Mouse (Mus musculus) forebrain, embryonic 12.5 days (tissue): Measurements from ENCODE around the gene E330009J07Rik. TPM values are rescaled to one million over a fixed set of nuclear protein-coding genes. Genes with fewer than 3 reads are reported as not detected.
A peak's percentile ranks its signal among the peaks of the same experiment; 100 is the strongest.

Source experiments
- ATAC-seq: fragments of 200-750 bp; cut with Nextera tagmentation; 2 replicates; pipeline ENCODE4 v1.8.0; 2017; ENCODE audit warnings: moderate TSS enrichment; ENCODE audit not compliant: low FRiP score
- H3K27ac ChIP-seq: fragments of 300-500 bp; sonication (generic); 2 replicates; pipeline ENCODE4 v1.5.1; 2016; ENCODE audit warnings: mild to moderate bottlenecking
- H3K27me3 ChIP-seq: fragments of 300-500 bp; sonication (generic); 2 replicates; pipeline ENCODE4 v1.6.1; 2016; ENCODE audit warnings: mild to moderate bottlenecking
- H3K36me3 ChIP-seq: fragments of 300-500 bp; sonication (generic); replicated peaks from 2 replicates; pipeline ENCODE4 v1.6.1; 2016; ENCODE audit warnings: mild to moderate bottlenecking
- H3K4me1 ChIP-seq: fragments of 300-500 bp; sonication (generic); 2 replicates; pipeline ENCODE4 v1.6.1; 2016
- H3K4me2 ChIP-seq: fragments of 300-500 bp; sonication (generic); 2 replicates; pipeline ENCODE4 v1.6.1; 2016; ENCODE audit warnings: mild to moderate bottlenecking, moderate library complexity
- H3K4me3 ChIP-seq: fragments of 300-500 bp; sonication (generic); replicated peaks from 2 replicates; pipeline ENCODE4 v1.5.1; 2016; ENCODE audit warnings: mild to moderate bottlenecking
- H3K9ac ChIP-seq: fragments of 300-500 bp; sonication (generic); 2 replicates; pipeline ENCODE4 v1.6.1; 2016; ENCODE audit warnings: mild to moderate bottlenecking
- H3K9me3 ChIP-seq: fragments of 300-500 bp; sonication (generic); 2 replicates; pipeline ENCODE4 v1.6.1; 2016
- whole genome bisulfite sequencing: fragments of 180-500 bp; shearing (Covaris S2); methylation state at CpG from one replicate; pipeline ENCODE4 v1.1.7; 2016; 5-methylcytosine and 5-hydroxymethylcytosine counted together
- polyA plus RNA-seq: library from polyadenylated mRNA; unstranded; fragments of >200 nt; fragmentation: Nextera tagmentation; extraction: Ambion mirVana; gene quantifications from 2 replicates; pipeline ENCODE4 v1.2.1, GENCODE M21; 2016

E330009J07Rik gene
- 25.8 and 28.4 TPM in 2 replicates for polyA plus RNA-seq

- peak; percentile 94 for ATAC-seq
- no peaks in the 10 kb centered on the region for H3K9me3 ChIP-seq
- peaks cover 16% of the 10 kb centered on the region for H3K27me3 ChIP-seq
- under 1% methylated on average over 38 of the region's 38 CpGs for WGBS
- peak within 1 kb of the TSS; percentile 89 for H3K27ac ChIP-seq
- H3K4me3 ChIP-seq: peak within 1 kb of the TSS; percentile 88
- H3K36me3 ChIP-seq: no peaks in the 10 kb centered on the region
- H3K4me2 ChIP-seq: peak within 1 kb of the TSS; percentile 82
- H3K9ac ChIP-seq: peak within 1 kb of the TSS; percentile 86
- H3K4me1 ChIP-seq: peaks cover 20% of the 10 kb centered on the region
These were observed at the start of gene E330009J07Rik for GRCm38 (mm10) chr6:40436047-40436483. Gene E330009J07Rik, minus strand, starts transcription at chr6:40436135.

GRCm38 (mm10) chr6:40482318-40482717 lies 46.4 kb upstream of the E330009J07Rik start:
- ATAC-seq: no peak
- peaks cover 59% of the 10 kb centered on the region for H3K36me3 ChIP-seq
- no peak overlapping the region for H3K4me3 ChIP-seq
- no peak overlapping the region for H3K9ac ChIP-seq
- H3K9me3 ChIP-seq: no peaks in the 10 kb centered on the region
- 96% methylated on average over 5 of the region's 5 CpGs for WGBS
- H3K4me1 ChIP-seq: no peaks in the 10 kb centered on the region
- H3K27ac ChIP-seq: no peak overlapping the region
- H3K4me2 ChIP-seq: no peak overlapping the region
- H3K27me3 ChIP-seq: no peaks in the 10 kb centered on the region

GRCm38 (mm10) chr6:40479705-40480104 lies 43.8 kb upstream of the E330009J07Rik start:
- Histone ChIP-seq H3K27ac (no peak overlapping the region), H3K9me3 (no peaks in the 10 kb centered on the region), H3K4me1 (no peaks in the 10 kb centered on the region), H3K9ac (no peak overlapping the region), H3K4me3 (no peak overlapping the region), H3K4me2 (no peak overlapping the region), H3K27me3 (no peaks in the 10 kb centered on the region), H3K36me3 (peaks cover 66% of the 10 kb centered on the region)
- WGBS: 84% methylated on average over 1 of the region's 1 CpGs
- ATAC-seq: no peak

- H3K27ac ChIP-seq: no peak overlapping the region
- WGBS: 93% methylated on average over 4 of the region's 4 CpGs
- H3K9me3 ChIP-seq: no peaks in the 10 kb centered on the region
- H3K9ac ChIP-seq: no peak overlapping the region
- no peak overlapping the region for H3K4me2 ChIP-seq
- no peaks in the 10 kb centered on the region for H3K27me3 ChIP-seq
- no peak overlapping the region for H3K4me3 ChIP-seq
- H3K4me1 ChIP-seq: peaks cover 7% of the 10 kb centered on the region
- H3K36me3 ChIP-seq: peaks cover 50% of the 10 kb centered on the region
- ATAC-seq: no peak
These were observed 40.2 kb upstream of the E330009J07Rik start for GRCm38 (mm10) chr6:40476132-40476531.

DNA sequence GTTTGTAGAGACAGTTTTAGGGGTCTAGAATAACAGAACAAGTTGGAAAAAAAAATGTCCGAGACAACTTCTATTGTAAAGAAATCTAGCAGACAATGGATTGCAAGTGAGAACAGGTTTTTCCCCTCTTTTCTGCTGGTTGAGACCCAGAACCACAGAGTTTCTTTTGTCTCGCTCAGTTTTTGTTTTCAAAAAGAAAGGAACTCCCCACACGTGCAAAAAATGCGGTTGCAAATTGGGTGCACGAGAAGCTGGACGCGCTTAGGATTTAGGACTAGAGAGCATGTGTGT lies 35.7 kb upstream of the E330009J07Rik start:
- Histone ChIP-seq H3K4me1 (peaks cover 7% of the 10 kb centered on the region), H3K36me3 (peaks cover 31% of the 10 kb centered on the region), H3K9me3 (no peaks in the 10 kb centered on the region), H3K9ac (peak overlapping the region; percentile 87), H3K4me2 (peak overlapping the region; percentile 68), H3K27me3 (no peaks in the 10 kb centered on the region), H3K27ac (peak overlapping the region; percentile 98), H3K4me3 (peak overlapping the region; percentile 76)
- ATAC-seq: peak; percentile 25; the same call in 1 of the 2 replicates
- 2% methylated on average over 7 of the region's 7 CpGs for WGBS

GRCm38 (mm10) chr6:40470916-40471719 lies 35.2 kb upstream of the E330009J07Rik start, which contains the start of gene Ssbp1:
Gene Ssbp1, plus strand, starts transcription at chr6:40471352.
- no peaks in the 10 kb centered on the region for H3K9me3 ChIP-seq
- H3K36me3 ChIP-seq: peaks cover 27% of the 10 kb centered on the region
- no peaks in the 10 kb centered on the region for H3K27me3 ChIP-seq
- under 1% methylated on average over 54 of the region's 54 CpGs for WGBS
- peaks cover 7% of the 10 kb centered on the region for H3K4me1 ChIP-seq
- peak within 1 kb of the TSS; percentile 87 for H3K9ac ChIP-seq
- peak within 1 kb of the TSS; percentile 98 for H3K27ac ChIP-seq
- peak; percentile 97 for ATAC-seq
- peak within 1 kb of the TSS; percentile 76 for H3K4me3 ChIP-seq
- H3K4me2 ChIP-seq: peak within 1 kb of the TSS; percentile 68

- H3K4me1 ChIP-seq: no peaks in the 10 kb centered on the region
- ATAC-seq: no peak
- no peak overlapping the region for H3K4me3 ChIP-seq
- no peaks in the 10 kb centered on the region; the same call in 1 of the 2 replicates for H3K27me3 ChIP-seq
- WGBS: 51% methylated on average over 6 of the region's 6 CpGs
- H3K4me2 ChIP-seq: no peak overlapping the region
- no peaks in the 10 kb centered on the region for H3K9me3 ChIP-seq
- no peak overlapping the region for H3K9ac ChIP-seq
- no peak overlapping the region for H3K27ac ChIP-seq
- no peaks in the 10 kb centered on the region for H3K36me3 ChIP-seq
These were observed 29.8 kb upstream of the E330009J07Rik start for GRCm38 (mm10) chr6:40465710-40466109.

GRCm38 (mm10) chr6:40454436-40455041 lies 18.6 kb upstream of the E330009J07Rik start:
- Histone ChIP-seq H3K9ac (no peak overlapping the region), H3K36me3 (no peaks in the 10 kb centered on the region), H3K27me3 (no peaks in the 10 kb centered on the region), H3K27ac (no peak overlapping the region), H3K4me3 (no peak overlapping the region), H3K4me2 (no peak overlapping the region), H3K4me1 (no peaks in the 10 kb centered on the region), H3K9me3 (no peaks in the 10 kb centered on the region)
- no peak for ATAC-seq
- WGBS: 20% methylated on average over 7 of the region's 7 CpGs

- no peaks in the 10 kb centered on the region for H3K4me1 ChIP-seq
- H3K4me3 ChIP-seq: no peak overlapping the region
- H3K4me2 ChIP-seq: no peak overlapping the region
- no peak overlapping the region for H3K27ac ChIP-seq
- H3K9ac ChIP-seq: no peak overlapping the region
- H3K27me3 ChIP-seq: no peaks in the 10 kb centered on the region; the same call in 1 of the 2 replicates
- no peaks in the 10 kb centered on the region for H3K36me3 ChIP-seq
- no peaks in the 10 kb centered on the region for H3K9me3 ChIP-seq
- ATAC-seq: no peak
These were observed 12.7 kb upstream of the E330009J07Rik start for GRCm38 (mm10) chr6:40448626-40449025.

DNA sequence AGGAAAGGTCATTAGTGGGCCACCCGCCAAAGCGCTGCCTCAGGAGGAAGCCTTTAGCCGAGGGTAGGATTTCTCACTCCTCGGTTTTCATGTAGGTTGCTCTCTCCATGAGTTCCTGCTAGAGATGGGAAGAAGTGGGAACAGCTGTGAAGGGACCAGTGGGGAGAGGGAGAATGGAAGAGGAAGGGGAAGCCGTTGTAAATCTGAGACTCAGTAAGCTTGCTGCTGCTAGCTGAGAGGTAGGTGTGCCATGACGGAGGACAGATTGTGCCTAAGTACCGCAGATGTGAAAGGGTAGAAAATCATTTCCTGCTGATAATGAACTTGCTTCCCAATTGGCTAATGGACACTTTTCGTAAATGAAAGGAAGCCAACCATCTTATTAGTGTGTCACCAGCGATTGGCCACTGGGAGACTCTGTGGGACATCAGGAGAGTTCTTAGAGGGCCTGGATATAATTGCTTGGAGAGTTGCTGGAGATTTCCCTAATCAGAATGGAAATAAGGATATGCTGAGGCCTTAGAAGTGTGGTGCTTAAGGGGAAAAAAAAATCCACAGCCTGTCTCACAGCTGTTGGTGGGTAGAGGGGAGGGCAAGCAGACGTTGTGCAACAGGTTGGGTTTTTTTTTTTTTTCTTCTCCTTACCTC lies 7.5 kb upstream of the E330009J07Rik start:
- Histone ChIP-seq H3K4me1 (no peaks in the 10 kb centered on the region), H3K27ac (no peak overlapping the region), H3K27me3 (peaks cover 14% of the 10 kb centered on the region), H3K9me3 (no peaks in the 10 kb centered on the region), H3K4me3 (no peak overlapping the region), H3K9ac (no peak overlapping the region), H3K36me3 (no peaks in the 10 kb centered on the region), H3K4me2 (no peak overlapping the region)
- WGBS: 41% methylated on average over 10 of the region's 10 CpGs
- no peak for ATAC-seq

GRCm38 (mm10) chr6:40441755-40442154 lies 5.8 kb upstream of the E330009J07Rik start:
- 42% methylated on average over 3 of the region's 3 CpGs for WGBS
- Histone ChIP-seq H3K9me3 (no peaks in the 10 kb centered on the region), H3K9ac (no peak overlapping the region)

GRCm38 (mm10) chr6:40441276-40441675 lies 5.3 kb upstream of the E330009J07Rik start:
- Histone ChIP-seq H3K36me3 (no peaks in the 10 kb centered on the region), H3K4me2 (no peak overlapping the region), H3K27ac (no peak overlapping the region), H3K27me3 (peaks cover 24% of the 10 kb centered on the region), H3K4me3 (no peak overlapping the region), H3K9ac (no peak overlapping the region), H3K9me3 (no peaks in the 10 kb centered on the region), H3K4me1 (peaks cover 2% of the 10 kb centered on the region; the same call in 1 of the 2 replicates)
- WGBS: 71% methylated on average over 3 of the region's 3 CpGs
- ATAC-seq: no peak

More at GRCm38 (mm10) chr6:40441755-40442154, 5.8 kb upstream of the E330009J07Rik start:
- Histone ChIP-seq H3K4me1 (no peaks in the 10 kb centered on the region), H3K4me2 (no peak overlapping the region), H3K36me3 (no peaks in the 10 kb centered on the region), H3K27ac (no peak overlapping the region), H3K4me3 (no peak overlapping the region), H3K27me3 (peaks cover 24% of the 10 kb centered on the region)
- no peak for ATAC-seq
